Mouse (Mus musculus) T-cell, adult 2 months (primary cell): Measurements from ENCODE around the gene Tmem240.
"Not testable (repeated sequence)": the region's sequence is repeated elsewhere in the genome, so short reads cannot be mapped to it uniquely, and the experiment has no call there.

Experiments
- DNase-seq: peaks from one replicate; pipeline ENCODE4 v3.0.0; 2022; ENCODE audit warnings: low spot score

Tmem240 gene

DNA sequence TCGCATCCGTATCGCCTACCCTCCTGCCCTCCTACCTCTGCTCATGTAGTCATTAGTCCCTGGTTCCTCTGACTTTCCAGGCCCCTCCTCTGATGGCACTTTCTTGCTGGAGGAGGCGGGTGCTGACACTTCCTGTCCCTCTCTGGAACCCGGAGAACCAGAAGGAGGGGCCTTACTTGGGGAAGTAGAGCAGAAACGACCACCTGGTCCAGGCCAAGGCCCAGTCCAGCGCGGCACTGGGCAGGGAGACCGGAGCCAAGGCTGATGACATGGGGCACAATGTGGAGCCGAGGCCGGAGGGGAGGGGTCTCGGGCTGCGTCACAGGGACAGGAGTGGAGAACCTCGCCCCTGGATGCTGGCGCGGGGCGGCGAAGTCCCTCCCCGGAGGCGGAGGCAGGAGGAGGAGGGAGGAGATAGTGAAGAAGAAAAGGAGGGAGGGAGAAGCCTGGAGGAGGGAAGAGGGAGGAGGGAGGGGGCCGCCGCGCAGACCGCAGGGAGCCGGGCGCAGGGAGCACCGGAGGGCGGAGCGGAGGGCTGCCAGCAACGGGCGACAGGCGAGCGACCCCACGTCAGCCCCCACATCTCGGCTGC, at the start of gene Tmem240:
Gene Tmem240 (plus strand): TSS at position 451 of the 592 bp plus-strand sequence.
- DNase-seq: peak; percentile 80

DNA sequence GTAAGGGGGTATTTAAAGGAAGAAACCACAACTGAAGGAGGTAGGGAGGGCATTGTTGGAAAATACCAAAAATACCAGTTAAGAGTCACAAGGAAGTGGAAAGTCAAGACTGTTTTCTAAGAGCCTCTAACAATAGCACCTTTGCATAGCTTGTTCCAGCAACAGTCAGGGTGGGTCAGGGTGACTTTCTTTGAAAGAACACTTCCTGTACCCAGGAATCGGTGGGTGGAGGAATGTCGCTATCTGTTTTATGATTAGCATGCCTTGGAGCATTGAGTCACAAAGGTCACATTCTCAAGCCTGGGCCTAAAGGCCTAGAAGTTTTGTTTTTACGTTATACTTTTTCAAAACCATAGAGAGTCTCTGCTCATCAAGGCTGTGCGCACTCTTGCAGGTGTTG, 46.8 kb upstream of the Tmem240 start:
- DNase-seq: not testable (repeated sequence)

- DNase-seq: no peak
These were observed 43.8 kb upstream of the Tmem240 start for GRCm38 (mm10) chr4:155690571-155691375.

DNA sequence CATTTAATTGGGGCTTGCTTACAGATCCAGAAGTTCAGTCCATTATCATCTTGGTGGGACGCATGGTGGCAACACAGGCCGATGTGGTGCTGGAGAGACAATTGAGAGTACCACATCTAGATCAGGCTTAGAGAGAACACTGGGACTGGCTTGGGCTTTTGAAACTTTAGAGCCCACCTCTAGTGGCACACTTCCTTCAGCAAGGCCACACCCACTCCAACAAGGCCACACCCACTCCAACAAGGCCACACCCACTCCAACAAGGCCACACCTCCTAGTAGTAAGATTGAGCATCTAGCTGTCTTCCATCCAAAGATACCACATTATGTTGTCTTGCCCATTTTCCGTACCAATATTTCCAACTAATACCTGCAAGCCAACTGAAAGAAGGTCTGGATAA, 42.2 kb upstream of the Tmem240 start:
- peak; percentile 36 for DNase-seq

- no peak for DNase-seq
These were observed 40.5 kb upstream of the Tmem240 start, which contains the start of gene Fndc10 for GRCm38 (mm10) chr4:155694111-155694481. Gene Fndc10 (plus strand): TSS chr4:155694342.

- peak; percentile 88 for DNase-seq
These were observed 39.9 kb upstream of the Tmem240 start for GRCm38 (mm10) chr4:155694482-155695401.

DNA sequence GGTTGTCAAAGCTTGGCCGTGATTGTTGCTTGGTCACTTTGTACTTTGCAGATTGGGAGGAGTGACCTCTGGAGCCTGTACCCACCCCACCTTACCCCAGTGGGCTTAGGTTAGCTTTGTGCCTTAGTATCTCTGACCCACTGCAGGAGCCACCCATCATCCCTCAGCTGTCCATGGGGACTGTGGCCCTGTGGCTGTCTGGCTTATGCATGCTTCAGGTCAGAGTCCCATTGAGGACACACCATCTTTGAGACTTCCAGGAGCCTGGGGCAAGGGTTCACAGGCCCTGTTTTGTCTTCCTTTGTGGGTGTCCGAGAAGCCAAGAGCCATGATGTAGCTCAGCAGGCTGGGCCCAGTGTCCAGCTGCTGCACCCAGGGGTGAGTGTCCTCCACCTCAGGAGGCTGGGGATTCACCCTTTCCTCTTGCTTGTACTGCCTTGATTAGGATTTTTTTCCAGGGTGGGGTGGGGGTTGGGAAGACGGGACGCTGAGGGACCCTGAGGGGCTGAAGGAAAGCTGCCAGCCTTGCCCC, 39.0 kb upstream of the Tmem240 start:
- DNase-seq: no peak

GRCm38 (mm10) chr4:155696261-155697255, 38.0 kb upstream of the Tmem240 start:
- DNase-seq: no peak

GRCm38 (mm10) chr4:155700425-155700824, 34.2 kb upstream of the Tmem240 start:
- DNase-seq: peak; percentile 37

GRCm38 (mm10) chr4:155703425-155703929, 31.1 kb upstream of the Tmem240 start:
- no peak for DNase-seq

DNA sequence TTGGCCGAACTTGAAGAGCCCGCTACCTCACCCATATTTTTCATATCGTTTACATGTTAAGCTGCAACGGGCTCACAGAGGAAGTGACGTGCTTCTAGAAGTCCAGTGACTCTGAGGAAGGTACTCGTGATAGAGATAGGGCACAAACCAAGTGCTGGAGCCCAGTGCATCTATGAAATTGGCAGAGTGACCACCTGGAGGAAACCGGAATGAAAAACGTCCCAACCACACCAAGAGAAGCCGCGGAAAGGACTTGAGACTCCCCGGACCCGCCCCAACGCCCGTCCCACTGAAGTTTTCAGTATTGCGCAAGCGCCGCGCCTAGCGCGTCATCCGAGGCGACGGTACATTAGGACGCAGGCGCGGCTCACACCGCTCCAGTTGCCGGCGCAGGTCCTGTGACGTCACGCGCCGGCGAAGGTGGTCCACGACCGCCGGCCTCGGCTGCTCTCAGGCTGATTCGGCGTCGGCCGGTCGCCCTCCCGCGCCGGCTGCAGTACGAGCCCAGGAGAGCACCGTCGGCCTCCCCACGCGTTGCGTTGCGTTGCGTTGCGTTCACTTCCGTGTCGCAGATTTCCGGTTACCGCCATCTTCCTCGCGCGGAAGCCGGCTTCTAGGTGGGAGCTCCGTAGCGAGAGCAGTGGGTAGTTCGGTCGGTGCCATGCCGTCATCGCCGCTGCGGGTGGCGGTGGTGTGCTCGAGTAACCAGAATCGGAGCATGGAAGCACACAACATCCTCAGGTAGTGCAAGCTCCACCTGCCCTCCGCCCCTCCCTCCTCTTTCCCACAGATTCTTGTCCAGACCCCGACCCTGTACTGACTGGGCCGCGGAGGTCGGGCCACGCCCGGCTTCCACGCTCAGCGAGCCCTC, 29.6 kb upstream of the Tmem240 start, which contains the start of gene Ssu72:
Gene Ssu72 (plus strand): TSS at position 80 of the 871 bp plus-strand sequence.
- peak; percentile 92 for DNase-seq

DNA sequence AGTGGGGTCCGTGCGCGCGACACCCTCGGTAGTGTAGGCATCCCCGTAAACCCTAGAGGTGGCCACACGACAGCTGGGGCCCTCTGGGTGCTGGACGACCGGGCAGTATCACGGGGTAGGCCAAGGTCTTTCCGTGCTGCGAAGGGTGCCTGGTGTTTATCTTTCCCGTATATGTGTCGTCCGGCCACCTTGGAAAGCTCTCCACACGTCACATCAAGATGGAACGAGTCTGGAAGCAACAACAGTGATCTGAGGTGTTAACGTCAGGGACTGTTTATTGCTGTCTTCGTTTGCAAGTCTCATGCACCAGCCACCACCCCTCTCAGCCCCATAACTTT, 29.0 kb upstream of the Tmem240 start:
- peak; percentile 70 for DNase-seq

DNA sequence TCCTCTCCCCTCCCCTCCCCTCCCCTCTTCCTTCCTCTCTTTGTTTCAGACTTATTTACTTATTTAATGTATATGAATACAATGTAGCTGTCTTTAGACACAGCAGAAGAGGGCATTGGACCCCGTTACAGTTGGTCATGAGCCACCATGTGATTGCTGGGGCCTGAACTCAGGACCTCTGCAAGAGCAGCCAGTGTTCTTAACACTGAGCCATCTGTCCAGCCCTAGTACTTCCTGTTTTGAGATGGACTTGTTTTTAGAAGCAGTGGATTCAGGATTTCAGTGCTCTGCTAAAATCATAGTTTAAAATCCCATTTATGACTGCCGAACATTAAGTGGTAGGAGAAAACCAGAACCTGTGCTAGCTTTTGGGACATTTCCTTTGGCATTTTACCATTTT, 26.0 kb upstream of the Tmem240 start:
- no peak for DNase-seq

DNA sequence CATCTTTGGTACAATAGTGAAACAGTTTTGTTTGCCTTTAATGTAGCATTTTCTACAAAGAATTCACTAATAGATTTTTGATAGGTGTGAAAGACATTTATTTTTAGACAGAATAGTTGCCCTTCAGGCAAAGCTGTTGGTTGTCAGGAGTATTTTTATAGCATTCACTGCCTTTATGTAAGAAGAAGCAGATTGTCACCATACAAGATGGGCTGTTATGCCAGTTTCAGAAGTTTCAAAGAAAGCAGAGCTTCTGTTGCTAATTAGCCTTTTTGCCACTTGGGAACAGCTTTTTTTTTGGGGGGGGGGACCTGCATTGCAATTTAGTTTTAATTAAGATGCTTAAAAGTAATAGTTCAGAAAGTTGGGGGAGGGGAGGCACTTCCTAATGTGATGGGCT, 25.6 kb upstream of the Tmem240 start:
- DNase-seq: no peak

DNA sequence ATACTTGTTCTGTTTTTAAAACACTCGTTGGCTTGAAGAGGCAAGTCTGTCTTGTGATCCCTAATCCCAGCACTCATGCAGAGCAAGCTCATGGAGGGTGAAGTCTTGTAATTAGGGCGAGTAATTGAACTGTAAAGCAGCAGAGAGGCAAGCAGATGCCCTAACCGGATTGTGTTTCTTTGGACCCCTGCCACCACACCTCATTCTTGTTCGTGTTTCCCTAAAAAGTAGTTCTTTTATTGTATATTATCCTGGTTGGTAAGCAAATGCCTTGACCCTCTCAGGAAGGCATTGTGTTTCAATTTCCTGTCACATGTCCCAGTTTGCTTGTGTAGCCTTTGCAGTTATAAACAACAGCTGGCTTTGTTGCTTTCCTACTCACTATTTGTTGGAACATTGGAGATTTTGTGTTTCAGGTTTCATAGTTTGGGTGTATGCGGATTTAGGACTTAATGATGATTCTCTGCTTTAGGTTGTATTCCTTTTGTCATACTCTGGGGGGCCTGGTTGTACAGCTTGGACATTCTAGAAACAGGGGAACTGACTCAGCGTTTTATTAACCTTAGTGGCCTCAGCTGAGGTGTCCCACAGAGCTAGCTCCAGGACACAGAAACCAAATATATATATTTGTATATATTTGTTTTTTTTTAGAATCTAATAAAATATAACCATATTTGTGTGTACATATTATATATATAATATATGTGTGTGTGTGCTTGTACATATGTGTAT, 23.9 kb upstream of the Tmem240 start:
- DNase-seq: no peak

- DNase-seq: peak; percentile 55
These were observed 12.9 kb upstream of the Tmem240 start for GRCm38 (mm10) chr4:155721668-155722083.

- no peak for DNase-seq
These were observed 6.6 kb upstream of the Tmem240 start for GRCm38 (mm10) chr4:155727993-155728392.

DNA sequence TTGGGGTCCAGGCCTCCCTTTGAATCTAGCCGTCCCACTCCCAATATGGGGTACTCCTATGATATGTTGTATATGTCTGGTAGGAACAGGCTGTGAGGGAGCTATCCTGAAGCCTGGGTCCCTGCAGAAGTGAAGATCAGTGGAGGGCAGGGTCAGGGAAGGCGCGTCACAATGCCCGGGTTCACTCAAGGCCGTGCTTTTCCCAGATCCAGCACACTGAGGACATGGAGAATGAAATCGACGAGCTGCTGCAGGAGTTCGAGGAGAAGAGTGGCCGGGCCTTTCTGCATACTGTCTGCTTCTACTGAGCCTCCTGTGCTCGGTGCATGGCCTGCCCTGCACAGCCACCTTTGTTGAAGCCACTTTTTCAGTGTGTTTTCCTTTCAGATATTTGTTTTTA, 1.3 kb upstream of the Tmem240 start:
- no peak for DNase-seq
